Mouse (Mus musculus) intestine, embryonic 16.5 days (tissue): Measurements from ENCODE around the gene Camk2n1. TPM values are rescaled to one million over a fixed set of nuclear protein-coding genes. Genes with fewer than 3 reads are reported as not detected.

Experiments used
- ATAC-seq: fragments of 200-750 bp; cut with Nextera tagmentation; 2 replicates; pipeline ENCODE4 v1.8.0; 2017; ENCODE audit warnings: moderate TSS enrichment, moderate library complexity
- H3K27ac ChIP-seq: fragments of 300-500 bp; sonication (generic); 2 replicates; pipeline ENCODE4 v1.5.1; 2014; ENCODE audit warnings: mild to moderate bottlenecking, low read length
- H3K27me3 ChIP-seq: fragments of 300-500 bp; sonication (generic); replicated peaks from 2 replicates; pipeline ENCODE4 v1.6.1; 2014; ENCODE audit warnings: low read length, control low read depth, mixed read lengths; ENCODE audit not compliant: control insufficient read depth, insufficient read depth
- H3K36me3 ChIP-seq: fragments of 300-500 bp; sonication (generic); 2 replicates; pipeline ENCODE4 v1.6.1; 2014; ENCODE audit warnings: low read length, control low read depth; ENCODE audit not compliant: control insufficient read depth, insufficient read depth
- H3K4me1 ChIP-seq: fragments of 300-500 bp; sonication (generic); 2 replicates; pipeline ENCODE4 v1.6.1; 2014; ENCODE audit warnings: low read length, control low read depth, mixed read lengths; ENCODE audit not compliant: control insufficient read depth, insufficient read depth
- H3K4me2 ChIP-seq: fragments of 300-500 bp; sonication (generic); 2 replicates; pipeline ENCODE4 v1.6.1; 2014; ENCODE audit warnings: low read depth, low read length, control low read depth
- H3K4me3 ChIP-seq: fragments of 300-500 bp; sonication (generic); 2 replicates; pipeline ENCODE4 v1.5.1; 2014; ENCODE audit warnings: mild to moderate bottlenecking, low read length
- H3K9ac ChIP-seq: fragments of 300-500 bp; sonication (generic); 2 replicates; pipeline ENCODE4 v1.6.1; 2014; ENCODE audit warnings: low read depth, low read length
- H3K9me3 ChIP-seq: fragments of 300-500 bp; sonication (generic); 2 replicates; pipeline ENCODE4 v1.6.1; 2016; ENCODE audit warnings: low read length, control low read depth; ENCODE audit not compliant: control insufficient read depth
- WGBS: fragments of 180-500 bp; shearing (Covaris S2); extraction: QIAGEN DNeasy Blood & Tissue Kit; methylation state at CpG from one replicate; pipeline ENCODE4 v1.1.7; 2014; 5-methylcytosine and 5-hydroxymethylcytosine counted together
- polyA plus RNA-seq: library from polyadenylated mRNA; unstranded; fragments of >200 nt; fragmentation: Nextera tagmentation; extraction: Ambion mirVana; gene quantifications from 2 replicates; pipeline ENCODE4 v1.2.1, GENCODE M21; 2015

The Camk2n1 gene
- 3.5 and 3.6 TPM in 2 replicates for polyA plus RNA-seq

DNA sequence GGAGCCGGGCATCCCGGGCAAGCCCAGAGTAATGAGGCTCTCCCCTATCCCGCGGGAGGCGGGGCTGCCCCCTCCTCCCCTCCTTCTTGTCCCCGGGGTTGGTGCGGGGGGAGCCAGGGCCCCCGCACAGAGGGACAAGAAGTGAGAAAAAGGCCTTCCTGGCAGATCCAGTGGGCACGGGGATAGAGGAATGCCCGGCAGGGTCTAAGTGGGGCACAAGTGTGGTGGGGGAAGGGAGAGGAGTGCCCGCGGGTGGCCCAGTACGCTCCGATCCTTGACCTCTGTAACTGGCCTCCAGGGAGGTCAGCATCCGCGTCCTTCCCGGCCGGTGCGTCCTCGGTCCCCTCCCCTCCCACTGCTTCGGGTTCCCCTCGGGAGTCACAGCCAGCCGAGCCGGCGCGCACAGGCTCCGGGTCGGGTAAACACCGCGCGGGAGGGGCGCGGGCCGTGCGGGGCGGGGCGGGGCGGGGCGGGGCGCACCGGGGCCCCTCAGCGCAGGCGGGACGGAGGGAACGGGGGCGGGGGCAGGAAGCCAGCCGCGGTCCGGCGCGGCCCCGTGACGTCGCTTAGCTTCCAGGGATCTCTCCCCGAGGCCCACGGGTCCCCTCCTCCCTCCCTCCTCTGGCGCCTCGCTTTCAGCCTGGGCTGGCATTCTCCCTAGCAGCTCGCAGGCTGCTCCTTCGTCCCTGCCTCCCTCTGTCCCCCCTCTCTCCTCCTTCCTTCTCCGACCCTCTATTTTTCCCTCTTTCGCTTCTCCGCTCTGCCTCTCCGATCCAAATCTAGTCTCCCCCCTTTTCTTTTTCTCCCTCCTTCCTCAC, at the start of gene Camk2n1:
TSS of gene Camk2n1 (plus strand) at position 562 of the 818 bp plus-strand sequence.
- H3K36me3 ChIP-seq: no peaks in the 10 kb centered on the region
- no peaks in the 10 kb centered on the region for H3K9me3 ChIP-seq
- peak within 1 kb of the TSS; percentile 93 for H3K27ac ChIP-seq
- peak within 1 kb of the TSS; percentile 89 for H3K4me3 ChIP-seq
- no peaks in the 10 kb centered on the region for H3K27me3 ChIP-seq
- peaks cover 17% of the 10 kb centered on the region for H3K4me1 ChIP-seq
- WGBS: under 1% methylated on average over 33 of the region's 64 CpGs
- H3K4me2 ChIP-seq: peak within 1 kb of the TSS; percentile 75
- ATAC-seq: peak; percentile 85
- peak within 1 kb of the TSS; percentile 96 for H3K9ac ChIP-seq

DNA sequence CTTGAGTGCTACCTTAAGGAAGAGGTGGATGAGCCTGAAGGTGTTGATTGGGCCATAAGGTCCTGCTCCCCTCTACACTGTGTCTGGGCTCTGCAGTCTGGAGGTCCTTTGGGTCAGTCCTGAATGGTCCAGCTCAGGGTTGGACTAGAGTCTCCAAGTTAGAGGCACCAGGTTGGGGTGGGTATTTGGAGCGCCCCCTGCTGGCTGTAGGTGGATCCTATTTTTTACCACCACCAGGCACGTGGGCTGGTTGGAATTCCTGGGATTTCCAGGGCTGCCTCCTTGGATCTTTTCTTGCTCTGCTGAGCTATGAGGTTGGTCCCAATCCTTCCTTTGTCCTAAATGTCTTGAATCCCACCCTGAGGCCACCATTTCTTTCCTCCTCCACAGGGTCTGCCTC, 49.3 kb upstream of the Camk2n1 start:
- Histone ChIP-seq H3K4me1 (no peaks in the 10 kb centered on the region), H3K4me2 (no peak overlapping the region), H3K9me3 (no peaks in the 10 kb centered on the region), H3K27me3 (no peaks in the 10 kb centered on the region), H3K27ac (no peak overlapping the region), H3K36me3 (no peaks in the 10 kb centered on the region), H3K4me3 (no peak overlapping the region), H3K9ac (no peak overlapping the region)
- ATAC-seq: no peak
- WGBS: 16% methylated on average over 2 of the region's 2 CpGs

DNA sequence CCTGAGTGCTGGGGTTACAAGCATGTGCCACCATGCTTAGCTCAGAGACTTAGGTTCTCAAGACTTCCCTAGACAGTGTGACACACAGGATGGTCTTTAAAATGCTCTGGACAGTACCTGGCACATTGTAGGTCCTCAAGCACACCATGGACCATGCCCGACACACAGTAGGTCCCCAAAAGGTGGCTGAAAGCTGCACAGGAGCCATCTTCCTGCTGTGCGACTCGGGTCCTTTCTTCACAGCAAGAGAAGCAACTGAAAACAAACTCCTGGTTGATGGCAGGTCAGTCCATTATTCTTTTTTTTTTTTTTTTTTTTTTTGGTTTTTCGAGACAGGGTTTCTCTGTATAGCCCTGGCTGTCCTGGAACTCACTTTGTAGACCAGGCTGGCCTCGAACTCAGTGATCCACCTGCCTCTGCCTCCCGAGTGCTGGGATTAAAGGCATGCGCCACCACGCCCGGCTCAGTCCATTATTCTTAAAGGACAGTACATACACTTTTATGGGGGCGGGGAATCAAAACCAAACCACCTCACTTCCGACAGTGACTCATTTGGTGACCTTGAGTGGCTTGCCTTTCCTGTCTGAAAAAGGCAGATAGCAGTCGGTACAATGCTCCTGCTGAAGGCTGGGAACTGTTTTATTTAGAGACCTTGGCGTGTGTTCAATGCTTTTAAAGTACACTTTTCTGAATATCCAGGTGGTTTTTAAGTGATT, 46.5 kb upstream of the Camk2n1 start:
- no peaks in the 10 kb centered on the region for H3K9me3 ChIP-seq
- no peak overlapping the region for H3K4me3 ChIP-seq
- H3K9ac ChIP-seq: no peak overlapping the region
- no peaks in the 10 kb centered on the region for H3K27me3 ChIP-seq
- no peak overlapping the region for H3K4me2 ChIP-seq
- 62% methylated on average over 11 of the region's 13 CpGs for WGBS
- no peaks in the 10 kb centered on the region for H3K4me1 ChIP-seq
- peak; percentile 52; the same call in 1 of the 2 replicates for ATAC-seq
- no peaks in the 10 kb centered on the region for H3K36me3 ChIP-seq
- H3K27ac ChIP-seq: peak overlapping the region; percentile 24; the same call in 1 of the 2 replicates

DNA sequence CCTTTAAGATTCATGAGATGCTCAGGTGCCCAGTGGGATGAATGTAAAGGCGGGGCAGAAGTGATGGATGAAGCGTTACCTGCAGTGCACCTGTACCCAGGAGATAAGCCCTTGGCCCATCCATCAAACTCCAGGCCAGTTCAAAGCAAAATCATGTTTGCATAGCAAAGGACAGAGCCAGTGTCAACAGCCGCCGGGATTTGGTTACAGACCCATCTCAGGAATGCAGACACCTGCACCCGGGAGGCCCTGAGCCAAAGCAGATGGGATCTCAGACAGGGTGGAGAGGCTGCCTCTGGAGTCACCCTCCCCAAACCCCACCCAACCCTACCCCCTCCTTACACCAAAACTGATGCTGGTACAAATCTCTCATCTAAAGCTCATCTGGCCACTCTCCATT, 43.1 kb upstream of the Camk2n1 start:
- Histone ChIP-seq H3K4me3 (no peak overlapping the region), H3K9me3 (no peaks in the 10 kb centered on the region), H3K4me2 (no peak overlapping the region), H3K9ac (no peak overlapping the region), H3K27me3 (no peaks in the 10 kb centered on the region), H3K36me3 (no peaks in the 10 kb centered on the region), H3K27ac (no peak overlapping the region), H3K4me1 (peaks cover 6% of the 10 kb centered on the region; the same call in 1 of the 2 replicates)
- 6% methylated on average over 5 of the region's 5 CpGs for WGBS
- no peak for ATAC-seq

DNA sequence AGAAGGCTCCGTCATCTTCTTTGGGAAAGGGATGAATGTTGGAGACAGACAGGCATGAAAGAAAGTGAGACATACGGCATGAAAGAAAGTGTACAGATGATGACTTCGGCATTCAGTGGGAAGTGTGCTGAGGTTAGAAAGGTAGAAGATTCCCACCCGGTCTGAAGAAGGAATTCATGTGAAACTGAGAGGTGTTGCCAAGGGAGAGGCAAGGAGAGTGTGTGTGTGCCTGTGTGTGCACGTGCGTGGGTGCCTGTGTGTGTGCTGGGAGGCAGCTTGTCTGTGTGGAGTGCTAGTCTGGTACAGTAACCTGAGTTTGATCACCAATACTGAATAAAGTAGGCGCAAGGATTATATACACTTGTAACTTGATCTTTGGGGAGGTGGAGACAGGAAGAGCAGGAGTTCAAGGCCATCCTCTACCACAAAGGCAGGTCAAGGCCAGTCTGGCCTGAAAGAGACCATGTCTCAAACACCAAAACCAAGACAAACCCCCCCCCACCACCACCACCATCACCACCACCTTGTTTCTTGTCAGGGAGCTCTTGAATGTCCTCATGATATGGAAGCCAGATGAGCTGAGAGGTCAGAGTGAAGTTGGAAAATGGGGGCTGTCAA, 42.5 kb upstream of the Camk2n1 start:
- Histone ChIP-seq H3K9ac (no peak overlapping the region), H3K4me2 (no peak overlapping the region), H3K4me1 (peaks cover 6% of the 10 kb centered on the region; the same call in 1 of the 2 replicates), H3K4me3 (no peak overlapping the region), H3K27me3 (no peaks in the 10 kb centered on the region), H3K36me3 (no peaks in the 10 kb centered on the region), H3K27ac (no peak overlapping the region), H3K9me3 (no peaks in the 10 kb centered on the region)
- 48% methylated on average over 7 of the region's 7 CpGs for WGBS
- no peak for ATAC-seq

DNA sequence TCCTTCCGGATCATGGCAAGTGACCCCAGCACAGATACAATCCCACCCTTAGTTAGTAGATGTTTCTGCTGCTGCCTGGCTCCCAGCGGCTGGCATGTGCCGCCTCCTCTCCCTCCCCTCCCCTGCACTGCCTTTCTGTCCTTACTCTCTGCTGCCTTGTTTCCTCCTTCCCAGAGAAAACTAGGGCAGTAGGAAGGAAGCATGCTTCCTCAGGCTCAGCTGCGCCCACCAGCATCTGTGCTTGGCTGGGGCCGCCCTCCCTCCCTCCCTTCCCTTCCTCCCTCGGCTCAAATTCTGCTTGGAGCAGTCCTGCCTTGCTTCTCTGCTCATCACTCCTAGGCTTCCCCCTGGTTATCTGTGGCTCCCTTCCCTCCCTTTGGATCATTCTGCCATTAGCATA, 39.4 kb upstream of the Camk2n1 start:
- H3K9me3 ChIP-seq: no peaks in the 10 kb centered on the region
- H3K4me2 ChIP-seq: no peak overlapping the region
- no peaks in the 10 kb centered on the region for H3K36me3 ChIP-seq
- no peak for ATAC-seq
- no peaks in the 10 kb centered on the region for H3K27me3 ChIP-seq
- H3K27ac ChIP-seq: no peak overlapping the region
- 29% methylated on average over 6 of the region's 6 CpGs for WGBS
- H3K4me1 ChIP-seq: peaks cover 6% of the 10 kb centered on the region; the same call in 1 of the 2 replicates
- H3K9ac ChIP-seq: no peak overlapping the region; the same call in 1 of the 2 replicates
- no peak overlapping the region for H3K4me3 ChIP-seq

DNA sequence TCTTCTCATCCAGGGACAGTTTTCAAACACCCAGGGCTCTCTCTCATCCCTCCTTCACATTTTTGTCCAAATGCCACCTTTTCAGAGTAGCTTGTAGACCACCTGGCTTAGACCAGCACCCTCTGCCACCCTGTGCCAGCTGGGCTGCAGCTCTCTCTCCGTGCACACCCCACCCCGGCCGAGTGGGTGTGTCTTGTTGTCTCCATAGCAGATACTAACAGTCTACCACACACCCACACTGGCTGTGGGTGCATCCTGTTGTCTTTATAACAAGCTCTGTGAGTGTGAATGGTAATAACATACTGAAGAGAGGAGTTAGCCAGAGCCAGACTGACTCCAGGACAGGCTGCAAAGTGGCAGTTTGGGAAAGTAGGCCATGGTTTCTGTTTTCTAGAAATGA, 38.1 kb upstream of the Camk2n1 start:
- H3K9me3 ChIP-seq: no peaks in the 10 kb centered on the region
- no peak overlapping the region for H3K4me2 ChIP-seq
- H3K36me3 ChIP-seq: no peaks in the 10 kb centered on the region
- H3K27me3 ChIP-seq: no peaks in the 10 kb centered on the region
- H3K27ac ChIP-seq: no peak overlapping the region
- WGBS: 83% methylated on average over 3 of the region's 3 CpGs
- no peak overlapping the region for H3K4me3 ChIP-seq
- no peak for ATAC-seq
- H3K9ac ChIP-seq: no peak overlapping the region
- H3K4me1 ChIP-seq: peaks cover 6% of the 10 kb centered on the region; the same call in 1 of the 2 replicates

DNA sequence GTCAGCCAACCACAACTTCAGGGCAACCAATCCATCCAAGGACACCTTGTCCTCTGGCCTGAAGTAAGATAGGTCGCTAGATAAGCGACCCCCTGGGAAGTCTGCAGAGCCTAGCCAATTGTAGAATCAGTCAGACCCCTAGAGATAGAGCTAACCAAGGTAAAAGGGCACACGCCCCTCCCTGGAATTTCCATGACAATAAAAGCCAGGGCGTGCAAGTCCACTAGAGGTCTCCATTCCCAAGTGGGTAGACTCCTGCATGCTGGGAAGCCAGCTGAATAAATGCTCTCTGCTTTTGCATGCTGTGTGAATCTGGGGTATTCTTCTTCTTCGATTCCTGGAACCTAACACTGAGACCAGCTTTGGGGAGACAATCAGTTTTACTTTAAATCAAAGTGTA, 37.7 kb upstream of the Camk2n1 start:
- Histone ChIP-seq H3K9me3 (no peaks in the 10 kb centered on the region), H3K9ac (no peak overlapping the region), H3K4me2 (no peak overlapping the region), H3K36me3 (no peaks in the 10 kb centered on the region), H3K27me3 (0 out of 2 replicates have a peak, but pooled peaks cover 3% of the 10 kb centered on the region), H3K4me1 (peaks cover 6% of the 10 kb centered on the region; the same call in 1 of the 2 replicates), H3K27ac (no peak overlapping the region), H3K4me3 (no peak overlapping the region)
- no peak for ATAC-seq
- 53% methylated on average over 5 of the region's 5 CpGs for WGBS

DNA sequence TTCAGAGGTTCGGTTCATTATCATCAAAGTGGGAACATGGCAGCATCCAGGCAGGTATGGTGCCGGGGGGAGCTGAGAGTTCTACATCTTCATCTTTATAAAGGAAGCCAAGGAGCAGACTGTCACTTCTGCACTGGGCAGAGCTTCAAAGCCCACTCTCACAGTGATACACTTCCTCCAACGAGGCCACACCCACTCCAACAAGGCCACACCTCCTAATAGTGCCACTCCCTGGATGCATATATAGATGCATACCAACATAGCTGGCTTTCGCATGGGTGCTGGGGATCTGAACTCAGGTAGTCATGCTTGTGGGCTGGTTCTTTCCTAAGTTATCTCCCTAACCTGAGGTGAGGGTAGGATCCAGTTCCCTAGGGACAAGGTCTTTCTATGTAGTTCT, 36.2 kb upstream of the Camk2n1 start:
- no peak overlapping the region for H3K4me2 ChIP-seq
- WGBS: 82% methylated on average over 4 of the region's 4 CpGs
- 0 out of 2 replicates have a peak, but pooled peaks have one; percentile 44 for ATAC-seq
- H3K4me3 ChIP-seq: no peak overlapping the region
- H3K27me3 ChIP-seq: 0 out of 2 replicates have a peak, but pooled peaks cover 3% of the 10 kb centered on the region
- H3K4me1 ChIP-seq: peaks cover 6% of the 10 kb centered on the region; the same call in 1 of the 2 replicates
- no peaks in the 10 kb centered on the region for H3K36me3 ChIP-seq
- H3K9ac ChIP-seq: no peak overlapping the region
- no peaks in the 10 kb centered on the region for H3K9me3 ChIP-seq
- no peak overlapping the region for H3K27ac ChIP-seq
